Mouse (Mus musculus) spleen, adult 2 months (tissue): ENCODE data around the gene Mrpl33. TPM values are rescaled to one million over a fixed set of nuclear protein-coding genes. Genes with fewer than 3 reads are reported as not detected.

Source experiments
- DNase-seq, 2 experiments: peaks; one replicate each; pipeline versions ENCODE4 v3.0.0 to v3.0.0-alpha.2; 2012 to 2021; ENCODE audit warnings: low spot score in 2 of 2, low read depth in 1 of 2
- H3K27ac ChIP-seq: fragments of 200-500 bp; 2 replicates; pipeline ENCODE4 v1.5.1; 2012; ENCODE audit warnings: low read length, inconsistent platforms; ENCODE audit not compliant: insufficient read depth
- H3K27me3 ChIP-seq: fragments of 200-500 bp; 2 replicates; pipeline ENCODE4 v1.6.1; 2012; ENCODE audit warnings: mild to moderate bottlenecking, moderate library complexity, low read length, inconsistent platforms; ENCODE audit not compliant: control insufficient read depth, insufficient read depth
- H3K36me3 ChIP-seq: fragments of 200-500 bp; 2 replicates; pipeline ENCODE4 v1.6.1; 2012; ENCODE audit warnings: mild to moderate bottlenecking, low read length, inconsistent platforms; ENCODE audit not compliant: control insufficient read depth, insufficient read depth
- H3K4me1 ChIP-seq: fragments of 200-500 bp; 2 replicates; pipeline ENCODE4 v1.6.1; 2011; ENCODE audit warnings: inconsistent platforms; ENCODE audit not compliant: control insufficient read depth, insufficient read depth, insufficient read length
- H3K4me3 ChIP-seq: fragments of 200-500 bp; 2 replicates; pipeline ENCODE4 v1.5.1; 2011; ENCODE audit warnings: mild to moderate bottlenecking, inconsistent platforms; ENCODE audit not compliant: insufficient read depth, insufficient read length; ENCODE audit errors: extremely low read depth
- CTCF ChIP-seq: fragments of 200-500 bp; IDR thresholded peaks from 2 replicates; pipeline ENCODE4 v1.5.1; 2011; ENCODE audit warnings: mild to moderate bottlenecking, inconsistent platforms; ENCODE audit not compliant: insufficient read depth, insufficient read length, insufficient replicate concordance; ENCODE audit errors: extremely low read depth
- POLR2A ChIP-seq: fragments of 200-500 bp; IDR thresholded peaks from 2 replicates; pipeline ENCODE4 v1.6.1; 2011; ENCODE audit warnings: low read depth, low read length, inconsistent platforms
- WGBS: fragments of 180-500 bp; shearing (Covaris S2); methylation state at CpG from one replicate; pipeline ENCODE4 v1.1.7; 2018; 5-methylcytosine and 5-hydroxymethylcytosine counted together
- polyA plus RNA-seq: library from polyadenylated mRNA; depleted of rRNA; stranded (reverse); fragments of >200 nt; gene quantifications from 2 replicates; pipeline ENCODE4 v1.2.3, GENCODE M21; 2012

Gene Mrpl33
- polyA plus RNA-seq, 1 experiment, result 9.9 TPM

- Histone ChIP-seq H3K36me3 (peaks cover 9% of the 10 kb centered on the region), H3K4me1 (no peaks in the 10 kb centered on the region)
- no peak for DNase-seq
Measured at GRCm38 (mm10) chr5:31646574-31646973, 49.8 kb downstream of the Mrpl33 start.

GRCm38 (mm10) chr5:31647327-31647726 lies 50.6 kb downstream of the Mrpl33 start:
- H3K4me3 ChIP-seq, result no peak overlapping the region
- WGBS, result 85% methylated on average over 2 of the region's 2 CpGs
- H3K27me3 ChIP-seq, result no peaks in the 10 kb centered on the region
- H3K4me1 ChIP-seq, result no peaks in the 10 kb centered on the region
- no peak overlapping the region for H3K27ac ChIP-seq
- TF ChIP-seq CTCF (no peak), POLR2A (no peak)
- no peak for DNase-seq
- peaks cover 9% of the 10 kb centered on the region for H3K36me3 ChIP-seq

More at GRCm38 (mm10) chr5:31646574-31646973, 49.8 kb downstream of the Mrpl33 start:
- no peak for TF ChIP-seq POLR2A
- TF ChIP-seq CTCF, result no peak
- no peaks in the 10 kb centered on the region for H3K27me3 ChIP-seq
- no peak overlapping the region for H3K27ac ChIP-seq
- no peak overlapping the region for H3K4me3 ChIP-seq
- 85% methylated on average over 6 of the region's 6 CpGs for WGBS

- DNase-seq, result no peak
- no peak overlapping the region for H3K4me3 ChIP-seq
- no peak for TF ChIP-seq CTCF
- 91% methylated on average over 2 of the region's 2 CpGs for WGBS
- H3K27me3 ChIP-seq, result no peaks in the 10 kb centered on the region
- no peak overlapping the region for H3K27ac ChIP-seq
- H3K36me3 ChIP-seq, result peaks cover 11% of the 10 kb centered on the region
- H3K4me1 ChIP-seq, result no peaks in the 10 kb centered on the region
Measured at GRCm38 (mm10) chr5:31650518-31651288, 54.0 kb downstream of the Mrpl33 start.

- no peak for DNase-seq
- 93% methylated on average over 1 of the region's 1 CpGs for WGBS
- Histone ChIP-seq H3K36me3 (peaks cover 3% of the 10 kb centered on the region), H3K4me3 (no peak overlapping the region), H3K27me3 (no peaks in the 10 kb centered on the region), H3K27ac (no peak overlapping the region), H3K4me1 (no peaks in the 10 kb centered on the region)
- TF ChIP-seq CTCF (no peak), POLR2A (no peak)
Measured at GRCm38 (mm10) chr5:31655688-31656190, 59.0 kb downstream of the Mrpl33 start.

GRCm38 (mm10) chr5:31666176-31666575 lies 69.4 kb downstream of the Mrpl33 start:
- Histone ChIP-seq H3K27me3 (no peaks in the 10 kb centered on the region), H3K36me3 (peaks cover 3% of the 10 kb centered on the region; the same call in 1 of the 2 replicates), H3K4me3 (no peak overlapping the region), H3K27ac (no peak overlapping the region), H3K4me1 (no peaks in the 10 kb centered on the region)
- 64% methylated on average over 1 of the region's 1 CpGs for WGBS
- DNase-seq, result no peak
- no peak for TF ChIP-seq POLR2A
- no peak for TF ChIP-seq CTCF

GRCm38 (mm10) chr5:31668325-31668968 lies 71.7 kb downstream of the Mrpl33 start:
- no peak overlapping the region for H3K27ac ChIP-seq
- H3K4me1 ChIP-seq, result no peaks in the 10 kb centered on the region
- TF ChIP-seq POLR2A (no peak), CTCF (no peak)
- no peak for DNase-seq
- WGBS, result 92% methylated on average over 13 of the region's 13 CpGs
- H3K36me3 ChIP-seq, result peaks cover 3% of the 10 kb centered on the region; the same call in 1 of the 2 replicates
- no peaks in the 10 kb centered on the region for H3K27me3 ChIP-seq
- no peak overlapping the region for H3K4me3 ChIP-seq

GRCm38 (mm10) chr5:31669984-31670383 lies 73.2 kb downstream of the Mrpl33 start:
- DNase-seq, result no peak
- 79% methylated on average over 5 of the region's 5 CpGs for WGBS
- H3K4me1 ChIP-seq, result no peaks in the 10 kb centered on the region
- no peak overlapping the region for H3K4me3 ChIP-seq
- TF ChIP-seq CTCF, result no peak
- TF ChIP-seq POLR2A, result no peak
- no peaks in the 10 kb centered on the region for H3K27me3 ChIP-seq
- H3K27ac ChIP-seq, result no peak overlapping the region
- peaks cover 1% of the 10 kb centered on the region; the same call in 1 of the 2 replicates for H3K36me3 ChIP-seq
